Mouse (Mus musculus): Measurements from ENCODE around the gene Tacc3. TPM values are rescaled to one million over a fixed set of nuclear protein-coding genes. Genes with fewer than 3 reads are reported as not detected.
A peak's percentile ranks its signal among the peaks of the same experiment; 100 is the strongest.

Tacc3 gene
- polyA plus RNA-seq, 1 experiment from 2014 or later, result 107 TPM

- peaks cover 17% of the 10 kb centered on the region for H3K4me1 ChIP-seq (replicated peaks)
- H3K27me3 ChIP-seq, result no peaks in the 10 kb centered on the region
- no peaks in the 10 kb centered on the region for H3K9me3 ChIP-seq (replicated peaks)
- peaks cover 4% of the 10 kb centered on the region; the same call in 1 of the 2 replicates for H3K36me3 ChIP-seq
- no peak overlapping the region for H3K4me2 ChIP-seq
- no peak overlapping the region for H3K27ac ChIP-seq
- WGBS, result 73% methylated on average over 1 of the region's 1 CpGs
- no peak overlapping the region for H3K9ac ChIP-seq
- H3K4me3 ChIP-seq, result no peak overlapping the region
- ATAC-seq (replicated peaks; ENCODE audit: insufficient number of reproducible peaks, insufficient read depth, low FRiP score, low read depth), result no peak
These were observed 25.4 kb upstream of the Tacc3 start for GRCm38 (mm10) chr5:33632526-33632925.

DNA sequence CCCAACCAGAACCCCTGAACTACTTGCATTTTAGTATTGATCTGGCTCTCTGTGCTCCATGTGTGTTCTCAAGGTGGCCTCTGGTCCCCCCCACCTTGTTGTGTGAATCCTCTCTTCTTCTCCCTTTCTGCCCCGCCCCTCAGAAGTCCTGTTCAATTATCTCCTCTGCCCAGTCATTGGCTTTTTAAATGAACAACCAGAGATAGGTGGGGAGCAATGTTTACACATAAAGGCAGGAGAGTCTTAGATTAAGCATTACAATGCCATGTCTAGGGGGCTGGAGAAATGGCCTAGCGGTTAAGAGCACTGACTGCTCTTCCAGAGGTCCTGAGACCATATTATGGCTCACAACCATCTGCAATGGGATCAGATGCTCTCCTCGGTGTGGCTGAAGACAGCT lies 22.6 kb upstream of the Tacc3 start:
- no peak overlapping the region for H3K9ac ChIP-seq

DNA sequence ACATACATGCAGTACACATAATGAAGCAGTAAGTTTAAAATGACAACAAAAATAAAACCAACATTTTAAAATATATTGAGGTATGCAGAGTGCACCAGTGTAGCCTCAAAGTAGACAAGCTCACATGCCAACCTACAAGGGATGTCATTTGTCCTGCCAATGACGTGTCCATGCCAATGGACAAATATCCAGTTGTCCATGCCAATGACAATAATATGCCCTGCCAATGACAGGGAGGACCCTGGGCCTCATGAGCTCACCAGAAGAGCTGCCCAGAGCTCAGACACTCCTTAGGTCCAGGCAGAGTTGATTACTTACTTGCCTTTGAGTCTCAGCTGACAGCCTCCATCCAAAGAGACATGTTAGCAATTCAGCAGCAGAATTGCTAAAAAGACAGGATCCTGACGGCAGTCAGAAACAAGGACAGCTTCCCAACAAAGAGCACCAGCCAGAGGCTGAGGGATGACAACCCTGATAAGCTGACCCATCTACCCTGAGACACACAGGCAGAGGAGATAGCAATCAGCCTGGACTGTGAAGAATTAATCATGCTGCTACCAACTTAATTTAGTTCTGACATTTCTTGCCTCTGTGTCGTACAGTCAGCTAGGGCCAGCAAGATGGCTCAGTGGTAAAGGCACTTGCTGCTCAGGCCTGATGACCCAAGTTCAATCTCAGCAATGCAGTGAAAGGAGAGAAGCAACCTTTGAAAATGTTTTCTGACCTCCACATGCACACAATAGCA lies 20.1 kb upstream of the Tacc3 start:
- H3K36me3 ChIP-seq, result peaks cover 44% of the 10 kb centered on the region
- H3K9me3 ChIP-seq (replicated peaks), result no peaks in the 10 kb centered on the region
- 77% methylated on average over 3 of the region's 3 CpGs for WGBS
- ATAC-seq (replicated peaks; ENCODE audit: insufficient number of reproducible peaks, insufficient read depth, low FRiP score, low read depth), result no peak
- no peak overlapping the region for H3K27ac ChIP-seq
- 0 out of 2 replicates have a peak, but pooled peaks cover 5% of the 10 kb centered on the region for H3K4me1 ChIP-seq (replicated peaks)
- H3K4me3 ChIP-seq, result no peak overlapping the region
- no peaks in the 10 kb centered on the region for H3K27me3 ChIP-seq
- H3K9ac ChIP-seq, result no peak overlapping the region
- no peak overlapping the region for H3K4me2 ChIP-seq

More for the DNA sequence above, 22.6 kb upstream of the Tacc3 start:
- Histone ChIP-seq H3K36me3 (peaks cover 20% of the 10 kb centered on the region; the same call in 1 of the 2 replicates), H3K27me3 (no peaks in the 10 kb centered on the region), H3K4me1 (replicated peaks) (peaks cover 9% of the 10 kb centered on the region), H3K27ac (no peak overlapping the region), H3K4me3 (no peak overlapping the region), H3K9me3 (replicated peaks) (no peaks in the 10 kb centered on the region), H3K4me2 (no peak overlapping the region)
- WGBS, result 76% methylated on average over 3 of the region's 3 CpGs
- ATAC-seq (replicated peaks; ENCODE audit: insufficient number of reproducible peaks, insufficient read depth, low FRiP score, low read depth), result no peak

GRCm38 (mm10) chr5:33638826-33639225 lies 19.1 kb upstream of the Tacc3 start:
- Histone ChIP-seq H3K27me3 (no peaks in the 10 kb centered on the region), H3K9ac (no peak overlapping the region), H3K9me3 (replicated peaks) (no peaks in the 10 kb centered on the region), H3K4me1 (replicated peaks) (0 out of 2 replicates have a peak, but pooled peaks cover 5% of the 10 kb centered on the region), H3K36me3 (peaks cover 55% of the 10 kb centered on the region), H3K27ac (no peak overlapping the region), H3K4me2 (no peak overlapping the region), H3K4me3 (no peak overlapping the region)
- no peak for ATAC-seq (replicated peaks; ENCODE audit: insufficient number of reproducible peaks, insufficient read depth, low FRiP score, low read depth)
- WGBS, result 52% methylated on average over 4 of the region's 4 CpGs

DNA sequence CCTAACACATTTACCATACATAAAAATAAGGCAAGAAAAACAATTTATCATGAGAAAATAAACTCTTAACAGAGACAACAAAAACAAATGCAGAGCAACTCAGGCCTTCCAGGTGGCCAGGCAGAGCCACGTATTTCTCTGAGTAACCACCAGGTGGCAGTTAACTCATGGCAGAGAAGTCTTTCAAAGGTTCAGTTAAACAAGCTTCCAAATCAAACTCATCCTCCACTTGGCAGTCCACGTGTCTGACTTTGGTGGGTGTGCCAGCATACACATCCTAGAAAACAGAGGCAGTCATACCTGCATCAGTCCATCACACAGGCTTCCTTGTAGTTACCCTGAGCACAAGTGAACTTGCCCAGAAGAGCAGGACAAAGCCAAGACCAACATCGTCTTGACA lies 17.3 kb upstream of the Tacc3 start:
- 36% methylated on average over 3 of the region's 3 CpGs for WGBS
- H3K9ac ChIP-seq, result no peak overlapping the region
- H3K27ac ChIP-seq, result no peak overlapping the region
- no peak overlapping the region for H3K4me3 ChIP-seq
- no peaks in the 10 kb centered on the region for H3K9me3 ChIP-seq (replicated peaks)
- 0 out of 2 replicates have a peak, but pooled peaks cover 5% of the 10 kb centered on the region for H3K4me1 ChIP-seq (replicated peaks)
- no peak overlapping the region for H3K4me2 ChIP-seq
- H3K36me3 ChIP-seq, result peaks cover 71% of the 10 kb centered on the region
- no peaks in the 10 kb centered on the region for H3K27me3 ChIP-seq
- no peak for ATAC-seq (replicated peaks; ENCODE audit: insufficient number of reproducible peaks, insufficient read depth, low FRiP score, low read depth)

DNA sequence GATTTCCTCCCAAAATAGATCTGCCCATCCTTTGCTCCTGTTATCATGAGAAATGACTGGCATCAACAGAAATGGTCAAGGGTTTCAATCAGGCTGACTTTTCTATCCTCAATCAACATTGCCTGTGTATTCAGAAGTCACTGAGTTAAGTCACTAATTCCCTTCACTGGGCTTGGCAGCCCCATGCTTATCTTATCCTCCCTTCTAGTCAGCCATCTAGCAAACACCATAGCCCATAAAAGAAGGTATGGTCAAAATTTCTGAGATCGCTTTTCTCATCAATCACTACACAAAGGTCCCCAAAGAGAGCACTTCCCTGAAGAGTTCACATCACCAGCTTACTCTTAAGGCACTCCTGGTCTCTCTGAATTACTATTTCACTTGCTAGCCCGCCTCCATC lies 6.9 kb upstream of the Tacc3 start:
- H3K27ac ChIP-seq, result peak overlapping the region; percentile 97
- H3K27me3 ChIP-seq, result no peaks in the 10 kb centered on the region
- H3K4me1 ChIP-seq (replicated peaks), result peaks cover 29% of the 10 kb centered on the region
- no peaks in the 10 kb centered on the region for H3K9me3 ChIP-seq (replicated peaks)
- no peak for ATAC-seq (replicated peaks; ENCODE audit: insufficient number of reproducible peaks, insufficient read depth, low FRiP score, low read depth)
- 7% methylated on average over 2 of the region's 2 CpGs for WGBS
- H3K4me2 ChIP-seq, result peak overlapping the region; percentile 67
- peak overlapping the region; percentile 80 for H3K4me3 ChIP-seq
- peaks cover 54% of the 10 kb centered on the region for H3K36me3 ChIP-seq
- peak overlapping the region; percentile 86 for H3K9ac ChIP-seq

- H3K27me3 ChIP-seq, result no peaks in the 10 kb centered on the region
- peak overlapping the region; percentile 86 for H3K9ac ChIP-seq
- H3K36me3 ChIP-seq, result peaks cover 49% of the 10 kb centered on the region
- peak overlapping the region; percentile 97 for H3K27ac ChIP-seq
- WGBS, result under 1% methylated on average over 11 of the region's 11 CpGs
- peak overlapping the region; percentile 80 for H3K4me3 ChIP-seq
- peaks cover 34% of the 10 kb centered on the region for H3K4me1 ChIP-seq (replicated peaks)
- no peaks in the 10 kb centered on the region for H3K9me3 ChIP-seq (replicated peaks)
- H3K4me2 ChIP-seq, result peak overlapping the region; percentile 67
- ATAC-seq (replicated peaks; ENCODE audit: insufficient number of reproducible peaks, insufficient read depth, low FRiP score, low read depth), result no peak
These were observed 6.4 kb upstream of the Tacc3 start for GRCm38 (mm10) chr5:33651541-33651920.

DNA sequence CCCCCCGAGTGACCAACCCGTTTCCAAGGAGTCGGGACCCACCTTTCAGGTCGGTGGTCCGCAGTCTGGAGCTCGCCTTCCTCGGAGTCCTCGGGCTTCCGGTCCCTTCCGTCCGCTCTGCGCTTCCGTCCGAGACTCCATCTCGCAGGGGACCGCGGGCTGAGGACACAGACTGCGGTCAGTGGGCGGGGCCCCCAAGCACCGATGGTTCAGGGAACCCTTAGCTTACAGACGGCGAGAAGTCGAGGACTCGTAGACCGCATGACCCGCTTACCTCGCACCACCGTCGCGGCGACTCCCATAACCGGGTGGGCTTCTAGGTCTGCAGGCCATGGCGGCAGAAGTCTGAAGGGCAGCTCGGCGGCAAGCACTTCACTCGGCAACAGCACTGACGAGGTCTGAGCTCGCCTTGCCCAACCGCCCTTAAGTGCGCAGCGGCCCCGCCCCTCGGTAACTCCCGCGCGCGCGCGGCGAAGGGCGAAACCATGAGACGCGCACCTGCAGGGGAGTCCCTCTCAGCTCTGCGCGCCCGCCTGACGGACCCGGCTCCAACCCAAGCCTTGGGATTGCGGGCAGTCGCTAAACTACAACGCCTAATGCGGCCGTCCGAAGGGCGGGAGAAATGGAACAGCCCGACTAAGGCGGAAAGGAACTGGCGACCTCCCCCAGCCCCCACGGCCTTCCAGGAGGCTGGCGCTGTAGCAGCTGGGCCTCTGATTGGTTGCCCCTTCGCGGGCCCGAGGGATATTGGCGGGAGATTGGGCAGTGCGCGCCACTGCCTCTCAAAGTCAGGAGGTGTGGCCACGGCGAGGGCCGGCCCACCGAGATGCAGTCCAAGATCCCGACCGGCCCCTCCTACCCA lies 5.8 kb upstream of the Tacc3 start, which contains the start of gene Slbp:
Slbp (minus strand) TSS at position 654 of the 862 bp plus-strand sequence.
- Histone ChIP-seq H3K9me3 (replicated peaks) (no peaks in the 10 kb centered on the region), H3K4me2 (peak within 1 kb of the TSS; percentile 67), H3K4me3 (peak within 1 kb of the TSS; percentile 80), H3K27me3 (no peaks in the 10 kb centered on the region), H3K9ac (peak within 1 kb of the TSS; percentile 86), H3K27ac (peak within 1 kb of the TSS; percentile 97), H3K36me3 (peaks cover 44% of the 10 kb centered on the region), H3K4me1 (replicated peaks) (peaks cover 40% of the 10 kb centered on the region)
- WGBS, result under 1% methylated on average over 82 of the region's 82 CpGs
- peak; percentile 97 for ATAC-seq (replicated peaks; ENCODE audit: insufficient number of reproducible peaks, insufficient read depth, low FRiP score, low read depth)

GRCm38 (mm10) chr5:33652783-33653173 lies 5.2 kb upstream of the Tacc3 start:
- Histone ChIP-seq H3K4me1 (replicated peaks) (peaks cover 40% of the 10 kb centered on the region), H3K9ac (peak overlapping the region; percentile 47), H3K27ac (peak overlapping the region; percentile 97), H3K36me3 (peaks cover 38% of the 10 kb centered on the region), H3K4me3 (peak overlapping the region; percentile 80), H3K4me2 (peak overlapping the region; percentile 67), H3K27me3 (no peaks in the 10 kb centered on the region), H3K9me3 (replicated peaks) (no peaks in the 10 kb centered on the region)
- WGBS, result 5% methylated on average over 9 of the region's 9 CpGs
- no peak for ATAC-seq (replicated peaks; ENCODE audit: insufficient number of reproducible peaks, insufficient read depth, low FRiP score, low read depth)

GRCm38 (mm10) chr5:33654424-33654823 lies 3.5 kb upstream of the Tacc3 start:
- Histone ChIP-seq H3K36me3 (peaks cover 25% of the 10 kb centered on the region), H3K9me3 (replicated peaks) (no peaks in the 10 kb centered on the region), H3K4me3 (no peak overlapping the region), H3K27me3 (no peaks in the 10 kb centered on the region), H3K9ac (no peak overlapping the region), H3K4me2 (no peak overlapping the region), H3K4me1 (replicated peaks) (peaks cover 48% of the 10 kb centered on the region), H3K27ac (no peak overlapping the region)
- ATAC-seq (replicated peaks; ENCODE audit: insufficient number of reproducible peaks, insufficient read depth, low FRiP score, low read depth), result no peak
- 94% methylated on average over 13 of the region's 13 CpGs for WGBS

DNA sequence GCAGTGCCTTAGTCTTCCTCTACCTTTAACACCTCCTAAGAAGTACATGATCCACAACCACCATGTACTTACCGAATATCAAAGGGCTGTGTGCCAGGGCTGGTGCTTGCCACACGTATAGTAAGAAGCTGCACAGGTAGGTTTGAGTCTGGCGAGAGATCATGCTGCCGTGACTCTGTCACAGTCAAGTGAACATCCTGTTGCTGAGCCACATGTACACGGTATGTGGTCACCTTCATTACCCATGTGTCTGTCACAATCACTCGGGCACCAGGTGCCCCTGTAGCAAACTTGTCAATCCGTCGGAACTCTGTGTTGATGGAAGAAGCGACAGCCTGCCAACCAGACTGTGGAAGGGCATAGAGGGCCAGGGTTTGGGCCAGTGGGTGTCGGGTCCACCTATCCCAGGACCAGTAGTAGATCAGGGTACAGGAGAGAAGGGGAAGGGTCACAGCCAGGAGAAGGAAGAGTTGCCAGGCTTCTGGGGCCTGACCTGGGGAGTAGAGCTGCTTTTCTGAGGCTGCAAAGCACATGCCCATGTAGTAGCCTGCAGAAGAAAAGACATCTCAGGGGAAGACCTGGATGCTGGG lies 2.6 kb upstream of the Tacc3 start:
- no peaks in the 10 kb centered on the region for H3K9me3 ChIP-seq (replicated peaks)
- 0 out of 2 replicates have a peak overlapping the region, but pooled peaks have one; percentile 5 for H3K9ac ChIP-seq
- no peak overlapping the region for H3K27ac ChIP-seq
- H3K4me2 ChIP-seq, result no peak overlapping the region
- no peak for ATAC-seq (replicated peaks; ENCODE audit: insufficient number of reproducible peaks, insufficient read depth, low FRiP score, low read depth)
- H3K27me3 ChIP-seq, result no peaks in the 10 kb centered on the region
- H3K4me3 ChIP-seq, result no peak overlapping the region
- WGBS, result 90% methylated on average over 10 of the region's 10 CpGs
- peaks cover 47% of the 10 kb centered on the region for H3K4me1 ChIP-seq (replicated peaks)
- peaks cover 25% of the 10 kb centered on the region for H3K36me3 ChIP-seq
